Mouse (Mus musculus): ENCODE results near the gene Rab1a. TPM values are rescaled to one million over a fixed set of nuclear protein-coding genes. Genes with fewer than 3 reads are reported as not detected.

The Rab1a gene
- polyA plus RNA-seq, 1 experiment from 2014 or later: 762 TPM

- no peaks in the 10 kb centered on the region for H3K9me3 ChIP-seq (ENCODE audit: control insufficient read depth)
- ATAC-seq: no peak
- H3K27ac ChIP-seq (ENCODE audit: low read depth, low read length): no peak overlapping the region; the same call in 1 of the 2 replicates
- no peaks in the 10 kb centered on the region for H3K4me1 ChIP-seq (replicated peaks; ENCODE audit: control insufficient read depth, insufficient read depth, low read length)
- 88% methylated on average over 7 of the region's 7 CpGs for WGBS
- H3K4me2 ChIP-seq (replicated peaks; ENCODE audit: low read depth): no peak overlapping the region
- no peak overlapping the region for H3K4me3 ChIP-seq (ENCODE audit: low read depth, low read length)
- peaks cover 77% of the 10 kb centered on the region for H3K36me3 ChIP-seq (ENCODE audit: control insufficient read depth, insufficient read depth)
- no peak overlapping the region for H3K9ac ChIP-seq (ENCODE audit: low read depth, low read length)
- no peak for TF ChIP-seq CTCF (IDR thresholded peaks at IDR 0.05; ENCODE audit: low read depth)
- H3K27me3 ChIP-seq (replicated peaks; ENCODE audit: control insufficient read depth, insufficient read depth, low read length): no peaks in the 10 kb centered on the region
Measured at GRCm38 (mm10) chr11:20237018-20237417, 35.8 kb downstream of the Rab1a start.

GRCm38 (mm10) chr11:20237976-20238375 lies 36.7 kb downstream of the Rab1a start:
- Histone ChIP-seq H3K4me1 (replicated peaks; ENCODE audit: control insufficient read depth, insufficient read depth, low read length) (no peaks in the 10 kb centered on the region), H3K36me3 (ENCODE audit: control insufficient read depth, insufficient read depth) (peaks cover 70% of the 10 kb centered on the region), H3K4me3 (ENCODE audit: low read depth, low read length) (no peak overlapping the region), H3K4me2 (replicated peaks; ENCODE audit: low read depth) (no peak overlapping the region), H3K9ac (ENCODE audit: low read depth, low read length) (no peak overlapping the region), H3K27me3 (replicated peaks; ENCODE audit: control insufficient read depth, insufficient read depth, low read length) (no peaks in the 10 kb centered on the region), H3K9me3 (ENCODE audit: control insufficient read depth) (no peaks in the 10 kb centered on the region), H3K27ac (ENCODE audit: low read depth, low read length) (no peak overlapping the region)
- ATAC-seq: no peak
- 96% methylated on average over 3 of the region's 3 CpGs for WGBS
- no peak for TF ChIP-seq CTCF (IDR thresholded peaks at IDR 0.05; ENCODE audit: low read depth)

GRCm38 (mm10) chr11:20239279-20239861 lies 38.1 kb downstream of the Rab1a start:
- H3K4me3 ChIP-seq (ENCODE audit: low read depth, low read length): no peak overlapping the region
- no peak for TF ChIP-seq CTCF (IDR thresholded peaks at IDR 0.05; ENCODE audit: low read depth)
- H3K4me1 ChIP-seq (replicated peaks; ENCODE audit: control insufficient read depth, insufficient read depth, low read length): no peaks in the 10 kb centered on the region
- 90% methylated on average over 9 of the region's 9 CpGs for WGBS
- no peaks in the 10 kb centered on the region for H3K27me3 ChIP-seq (replicated peaks; ENCODE audit: control insufficient read depth, insufficient read depth, low read length)
- H3K4me2 ChIP-seq (replicated peaks; ENCODE audit: low read depth): no peak overlapping the region
- no peak overlapping the region for H3K9ac ChIP-seq (ENCODE audit: low read depth, low read length)
- H3K27ac ChIP-seq (ENCODE audit: low read depth, low read length): no peak overlapping the region
- H3K36me3 ChIP-seq (ENCODE audit: control insufficient read depth, insufficient read depth): peaks cover 67% of the 10 kb centered on the region
- H3K9me3 ChIP-seq (ENCODE audit: control insufficient read depth): no peaks in the 10 kb centered on the region
- ATAC-seq: no peak

- TF ChIP-seq CTCF (IDR thresholded peaks at IDR 0.05; ENCODE audit: low read depth): no peak
- WGBS: 60% methylated on average over 5 of the region's 5 CpGs
- no peak overlapping the region for H3K27ac ChIP-seq (ENCODE audit: low read depth, low read length)
- no peak overlapping the region for H3K4me2 ChIP-seq (replicated peaks; ENCODE audit: low read depth)
- no peaks in the 10 kb centered on the region for H3K27me3 ChIP-seq (replicated peaks; ENCODE audit: control insufficient read depth, insufficient read depth, low read length)
- ATAC-seq: no peak
- no peak overlapping the region for H3K9ac ChIP-seq (ENCODE audit: low read depth, low read length)
- no peak overlapping the region for H3K4me3 ChIP-seq (ENCODE audit: low read depth, low read length)
- H3K9me3 ChIP-seq (ENCODE audit: control insufficient read depth): no peaks in the 10 kb centered on the region
- peaks cover 64% of the 10 kb centered on the region for H3K36me3 ChIP-seq (ENCODE audit: control insufficient read depth, insufficient read depth)
- no peaks in the 10 kb centered on the region for H3K4me1 ChIP-seq (replicated peaks; ENCODE audit: control insufficient read depth, insufficient read depth, low read length)
Measured at GRCm38 (mm10) chr11:20240331-20240730, 39.1 kb downstream of the Rab1a start.

- WGBS: 94% methylated on average over 7 of the region's 7 CpGs
- no peak for TF ChIP-seq CTCF (IDR thresholded peaks at IDR 0.05; ENCODE audit: low read depth)
- no peak overlapping the region for H3K4me2 ChIP-seq (replicated peaks; ENCODE audit: low read depth)
- H3K9ac ChIP-seq (ENCODE audit: low read depth, low read length): no peak overlapping the region
- H3K27me3 ChIP-seq (replicated peaks; ENCODE audit: control insufficient read depth, insufficient read depth, low read length): no peaks in the 10 kb centered on the region
- H3K27ac ChIP-seq (ENCODE audit: low read depth, low read length): no peak overlapping the region
- no peak overlapping the region for H3K4me3 ChIP-seq (ENCODE audit: low read depth, low read length)
- no peaks in the 10 kb centered on the region for H3K4me1 ChIP-seq (replicated peaks; ENCODE audit: control insufficient read depth, insufficient read depth, low read length)
- no peak for ATAC-seq
- no peaks in the 10 kb centered on the region for H3K9me3 ChIP-seq (ENCODE audit: control insufficient read depth)
- H3K36me3 ChIP-seq (ENCODE audit: control insufficient read depth, insufficient read depth): peaks cover 58% of the 10 kb centered on the region
Measured at GRCm38 (mm10) chr11:20241311-20241710, 40.1 kb downstream of the Rab1a start.

- Histone ChIP-seq H3K36me3 (ENCODE audit: control insufficient read depth, insufficient read depth) (peaks cover 46% of the 10 kb centered on the region), H3K27ac (ENCODE audit: low read depth, low read length) (no peak overlapping the region), H3K9me3 (ENCODE audit: control insufficient read depth) (no peaks in the 10 kb centered on the region), H3K4me1 (replicated peaks; ENCODE audit: control insufficient read depth, insufficient read depth, low read length) (no peaks in the 10 kb centered on the region), H3K27me3 (replicated peaks; ENCODE audit: control insufficient read depth, insufficient read depth, low read length) (no peaks in the 10 kb centered on the region), H3K4me2 (replicated peaks; ENCODE audit: low read depth) (no peak overlapping the region), H3K9ac (ENCODE audit: low read depth, low read length) (no peak overlapping the region), H3K4me3 (ENCODE audit: low read depth, low read length) (no peak overlapping the region)
- WGBS: 89% methylated on average over 6 of the region's 6 CpGs
- no peak for TF ChIP-seq CTCF (IDR thresholded peaks at IDR 0.05; ENCODE audit: low read depth)
- ATAC-seq: no peak
Measured at GRCm38 (mm10) chr11:20242366-20243056, 41.3 kb downstream of the Rab1a start.
